Mouse (Mus musculus): ENCODE results near the gene Anks1b. TPM values are rescaled to one million over a fixed set of nuclear protein-coding genes. Genes with fewer than 3 reads are reported as not detected.

The Anks1b gene
- total RNA-seq, 2 experiments from 2014 or later = not detected

DNA sequence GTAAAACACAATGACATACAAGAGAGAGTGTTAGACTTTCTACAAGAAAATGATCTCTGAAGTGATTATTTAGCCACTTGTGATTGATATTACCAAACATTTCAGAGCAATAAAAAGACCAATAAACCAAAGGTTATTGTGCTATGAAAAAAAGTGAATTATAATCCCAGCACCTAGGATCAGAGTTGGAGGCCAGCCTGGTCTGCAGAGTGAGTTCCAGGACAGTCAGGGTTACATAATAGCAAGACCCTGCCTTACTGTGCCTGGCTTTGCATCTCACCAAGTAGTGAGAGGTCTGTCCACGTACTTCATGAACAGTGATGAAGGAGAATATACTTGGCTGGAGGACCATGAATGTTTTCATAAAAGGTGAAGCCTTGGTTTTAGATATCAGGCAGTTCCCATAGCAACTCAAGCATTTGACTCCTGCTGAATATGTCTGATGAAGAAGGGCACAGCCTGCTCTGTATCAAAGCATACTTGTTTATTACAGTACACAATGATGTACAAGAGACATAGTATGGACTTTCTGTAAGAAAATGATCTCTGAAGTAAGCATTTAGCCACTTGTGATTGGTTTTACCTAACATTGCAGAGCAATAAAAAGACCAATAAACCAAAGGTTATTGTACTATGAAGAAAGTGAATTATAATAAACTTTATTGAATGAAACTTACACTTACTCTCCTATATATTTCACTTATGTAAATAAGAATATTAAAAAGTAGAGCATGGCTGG, 484.0 kb downstream of the Anks1b start:
- ATAC-seq (ENCODE audit: poor library complexity, severe bottlenecking) = no peak

DNA sequence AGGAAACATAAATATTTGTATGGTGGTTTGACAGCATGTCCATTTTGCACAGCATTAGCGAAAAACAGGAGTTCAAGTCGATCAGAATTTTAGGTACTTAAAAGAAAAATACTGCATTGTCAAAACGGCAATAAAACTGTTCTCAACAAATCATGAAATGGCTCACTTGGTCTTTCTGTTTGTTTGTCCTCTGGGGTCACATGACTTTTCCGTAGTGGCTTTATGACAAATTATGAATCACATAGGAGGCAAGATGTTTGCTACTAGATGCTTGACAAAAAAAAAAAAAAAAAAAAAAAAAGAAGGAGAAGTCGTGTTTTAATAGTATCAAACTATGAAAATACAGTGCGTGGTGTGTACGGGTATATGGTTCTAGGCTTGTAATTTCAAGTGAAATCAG, 495.7 kb downstream of the Anks1b start:
- no peak for ATAC-seq (ENCODE audit: poor library complexity, severe bottlenecking)

DNA sequence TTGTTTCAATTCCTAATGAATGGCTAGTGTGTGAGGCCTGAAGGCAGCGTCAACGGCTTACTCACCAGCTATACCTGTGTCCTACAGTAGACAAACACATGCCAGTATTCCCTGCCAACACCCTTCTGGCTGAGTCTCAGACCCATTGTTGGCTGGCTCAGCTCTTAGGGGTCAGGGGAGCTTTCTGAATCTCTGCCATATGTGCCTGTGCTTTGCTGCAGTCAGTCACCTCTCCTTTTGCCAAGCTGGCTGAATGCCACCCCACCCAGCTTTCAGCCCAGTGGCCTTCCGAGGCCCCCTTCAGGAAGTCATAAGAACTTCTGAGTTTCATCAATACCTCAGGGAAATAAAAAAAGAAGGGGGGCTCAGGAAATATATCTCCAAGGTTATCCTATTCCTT, 497.4 kb downstream of the Anks1b start:
- ATAC-seq (ENCODE audit: poor library complexity, severe bottlenecking) = no peak

DNA sequence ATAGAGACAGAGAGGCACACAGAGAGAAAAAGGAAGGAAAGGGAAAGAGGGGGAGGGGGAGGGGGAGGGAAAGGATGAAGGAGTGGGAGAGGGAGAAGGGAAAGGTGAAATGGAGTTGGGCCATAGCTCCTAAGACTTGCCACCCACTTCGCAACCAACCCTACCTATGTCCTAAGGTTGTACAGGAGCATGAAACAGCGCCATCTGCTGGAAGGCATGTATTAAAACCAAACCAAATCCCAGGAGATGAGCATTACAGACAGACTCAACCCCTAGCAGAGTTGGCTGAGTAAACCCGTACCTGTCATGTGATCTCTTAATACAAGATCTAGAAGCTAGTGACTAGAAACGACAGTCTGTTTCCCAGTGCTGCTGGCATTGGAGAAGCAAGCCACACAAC, 500.2 kb downstream of the Anks1b start:
- peak; percentile 38; the same call in 1 of the 2 replicates for ATAC-seq (ENCODE audit: poor library complexity, severe bottlenecking)

DNA sequence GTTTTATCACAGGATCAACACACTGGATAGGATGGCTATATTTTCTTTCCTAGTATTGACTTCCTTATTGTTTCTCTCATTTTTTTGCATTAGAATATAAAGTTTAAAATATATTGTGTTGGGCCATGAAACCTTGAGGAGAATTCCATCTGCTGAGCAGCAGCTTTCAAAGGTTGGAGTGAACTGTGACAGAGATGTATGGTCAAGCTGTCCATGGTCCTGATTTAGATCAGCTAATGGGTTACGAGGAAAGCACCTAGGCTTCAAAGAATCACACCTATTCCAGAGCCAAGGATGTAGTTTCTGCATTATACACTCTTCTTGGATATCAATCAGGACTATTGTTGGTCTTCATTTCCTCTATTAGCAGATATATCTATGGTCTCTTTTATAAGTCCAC, 503.3 kb downstream of the Anks1b start:
- ATAC-seq (ENCODE audit: poor library complexity, severe bottlenecking) = no peak

DNA sequence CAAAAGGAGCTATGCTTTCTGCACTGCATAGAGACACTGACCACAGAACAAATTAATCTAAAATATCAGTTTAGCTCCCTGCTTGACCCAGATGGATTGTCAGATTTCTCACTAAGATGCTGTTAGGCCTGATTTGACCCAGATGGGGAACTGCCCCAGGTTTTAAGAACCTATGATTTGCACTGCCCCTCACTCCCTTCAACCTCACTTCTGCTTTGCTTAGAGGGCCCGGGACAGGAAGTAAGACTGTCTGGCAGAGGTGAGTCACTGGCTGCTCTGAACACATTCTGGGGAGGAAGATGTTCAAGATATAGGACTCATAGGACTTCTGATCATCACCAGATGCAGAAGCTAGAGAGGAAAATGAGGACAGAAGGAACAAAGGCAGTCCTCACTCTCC, 506.8 kb downstream of the Anks1b start:
- peak; percentile 71 for ATAC-seq (ENCODE audit: poor library complexity, severe bottlenecking)

DNA sequence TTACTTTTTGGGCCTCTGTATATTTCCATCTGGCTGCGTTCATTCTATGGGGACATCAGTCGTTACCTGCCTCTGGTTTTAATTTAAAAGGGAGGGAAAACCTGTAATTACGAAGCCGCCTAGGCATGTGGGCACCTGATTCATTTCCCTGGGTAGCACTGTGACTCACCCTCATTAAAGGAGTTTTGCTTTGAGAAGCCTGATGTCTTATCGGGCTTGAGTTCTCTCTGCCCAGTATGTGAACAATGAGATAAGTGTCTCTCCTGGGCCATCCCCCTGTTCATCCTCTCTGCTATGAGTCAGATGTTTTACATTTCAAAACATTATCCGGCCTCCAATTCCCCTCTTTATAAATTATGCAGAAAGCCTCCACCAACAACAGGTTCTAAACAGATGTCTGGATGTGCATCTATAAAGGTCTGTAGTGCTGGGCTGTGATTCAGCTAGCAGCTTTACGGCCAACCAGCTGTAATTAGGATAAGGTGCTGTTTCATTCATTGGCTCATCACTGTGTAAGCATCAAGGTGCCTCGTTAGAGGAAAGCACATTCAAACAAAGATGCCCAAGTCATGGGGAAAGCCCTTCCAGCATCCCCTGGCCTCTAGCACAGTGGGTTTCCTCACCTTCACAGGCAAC, 507.5 kb downstream of the Anks1b start:
- ATAC-seq (ENCODE audit: poor library complexity, severe bottlenecking) = no peak

DNA sequence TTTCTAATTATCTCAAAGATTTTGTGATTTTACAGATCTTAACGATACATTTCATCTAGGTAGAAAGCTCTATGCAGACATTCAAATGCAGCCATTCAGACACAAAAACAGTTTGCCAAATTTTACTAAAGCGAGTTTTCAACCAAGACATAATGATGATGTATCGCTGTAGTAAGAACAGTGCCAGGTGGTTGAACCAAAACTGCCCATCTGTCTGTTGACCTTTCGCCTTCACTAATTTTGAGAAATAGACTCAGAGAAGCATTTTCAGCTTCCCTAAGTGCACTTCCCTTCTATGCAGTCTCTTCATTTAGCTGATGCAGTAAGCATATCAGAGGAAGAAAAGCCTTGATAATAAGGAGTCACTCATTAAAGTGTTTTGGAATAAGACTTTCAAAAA, 527.1 kb downstream of the Anks1b start:
- ATAC-seq (ENCODE audit: poor library complexity, severe bottlenecking) = no peak

DNA sequence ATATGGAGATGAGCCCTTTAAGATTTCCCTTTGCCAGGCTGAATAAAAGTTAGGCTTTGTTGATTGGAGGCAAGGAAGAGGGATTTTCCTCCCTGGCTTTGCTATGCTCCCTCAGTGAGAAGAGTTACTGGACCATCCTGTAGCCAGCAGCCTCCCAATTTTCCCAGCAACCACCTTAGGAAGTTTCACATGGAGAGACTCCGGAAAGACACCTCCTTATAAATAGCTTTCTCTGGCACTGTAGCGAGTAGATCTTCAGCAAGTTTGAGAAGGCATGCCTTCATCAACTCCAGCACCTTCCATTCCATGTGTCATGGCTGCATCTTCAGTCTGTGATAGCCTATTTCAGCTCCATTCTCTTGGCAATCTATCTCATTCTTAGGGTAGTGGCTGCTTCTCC, 535.2 kb downstream of the Anks1b start:
- no peak for ATAC-seq (ENCODE audit: poor library complexity, severe bottlenecking)

DNA sequence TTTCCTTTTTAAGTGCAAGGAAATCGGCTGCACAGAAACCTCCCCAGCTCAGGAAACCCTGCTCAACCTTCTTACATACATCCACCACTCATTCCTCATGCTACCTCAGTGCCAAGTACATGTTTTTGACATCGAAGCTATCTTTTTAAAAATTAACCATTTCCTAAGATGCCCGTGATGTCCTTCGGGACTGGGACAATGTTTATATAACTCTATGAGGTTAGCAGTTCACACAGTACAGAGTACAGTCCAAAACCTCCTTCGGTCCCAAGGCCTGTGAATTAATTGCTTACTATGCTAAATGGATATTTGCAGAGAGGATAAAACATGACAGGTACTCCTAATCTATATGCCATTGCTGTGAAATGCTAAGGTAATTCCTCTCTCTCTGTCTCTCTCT, 558.2 kb downstream of the Anks1b start:
- no peak for ATAC-seq (ENCODE audit: poor library complexity, severe bottlenecking)

DNA sequence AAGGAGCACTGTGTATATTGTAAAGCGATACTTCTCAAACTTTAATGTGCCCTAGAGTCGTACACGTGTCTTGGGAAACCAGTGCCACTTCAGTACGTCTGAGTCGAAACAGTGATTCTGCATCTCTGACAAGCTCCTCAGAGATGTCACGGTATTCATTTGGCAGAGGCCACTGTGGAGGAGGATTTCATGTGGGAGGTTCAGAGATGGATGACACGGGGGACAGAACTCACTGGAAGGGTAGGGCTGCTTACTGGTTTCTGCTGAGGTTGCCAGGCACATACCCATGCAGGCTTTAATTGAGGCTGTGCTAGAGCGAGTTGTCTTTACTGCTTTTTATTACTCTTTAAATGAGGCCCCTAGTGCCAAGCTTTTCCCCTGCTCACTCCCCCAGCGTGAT, 558.7 kb downstream of the Anks1b start:
- ATAC-seq (ENCODE audit: poor library complexity, severe bottlenecking) = no peak

DNA sequence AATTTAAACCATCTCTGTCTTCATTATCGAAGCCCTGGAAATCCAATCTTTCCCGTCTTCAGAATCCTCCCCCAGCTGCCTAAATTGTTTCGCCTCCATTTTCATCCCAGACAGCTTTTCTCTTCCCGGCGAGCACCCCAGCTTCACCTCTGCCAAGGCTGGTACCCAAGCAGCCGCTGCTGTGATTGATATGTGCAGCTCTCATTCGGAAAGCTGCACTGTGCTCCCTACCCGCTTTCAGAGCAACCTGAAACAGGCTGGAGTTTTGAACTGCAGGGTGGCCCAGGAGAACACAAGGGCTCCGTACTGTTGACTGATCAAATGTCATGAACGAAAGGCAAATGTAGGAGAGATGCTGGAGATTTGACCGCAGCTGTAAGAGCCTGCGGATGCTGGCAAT, 559.2 kb downstream of the Anks1b start:
- no peak for ATAC-seq (ENCODE audit: poor library complexity, severe bottlenecking)

DNA sequence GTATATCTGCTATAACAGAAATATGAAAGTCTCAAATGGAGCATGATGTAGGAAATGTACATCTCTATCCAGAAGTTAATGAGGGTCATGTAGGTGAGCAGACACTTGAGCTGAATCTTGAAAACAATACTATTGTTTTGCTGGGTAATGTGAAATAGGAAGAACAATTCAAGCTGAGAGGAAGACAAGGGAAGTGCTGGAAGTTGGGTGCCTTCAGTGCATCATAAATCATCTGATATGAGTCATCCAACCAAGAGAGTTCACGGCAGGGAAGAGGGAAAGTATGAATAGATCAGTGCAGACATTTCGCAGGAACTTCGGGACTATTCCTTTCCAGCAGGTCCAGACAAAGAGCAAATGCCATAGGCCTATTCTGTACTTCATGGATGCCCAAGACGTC, 567.7 kb downstream of the Anks1b start:
- ATAC-seq (ENCODE audit: poor library complexity, severe bottlenecking) = no peak

DNA sequence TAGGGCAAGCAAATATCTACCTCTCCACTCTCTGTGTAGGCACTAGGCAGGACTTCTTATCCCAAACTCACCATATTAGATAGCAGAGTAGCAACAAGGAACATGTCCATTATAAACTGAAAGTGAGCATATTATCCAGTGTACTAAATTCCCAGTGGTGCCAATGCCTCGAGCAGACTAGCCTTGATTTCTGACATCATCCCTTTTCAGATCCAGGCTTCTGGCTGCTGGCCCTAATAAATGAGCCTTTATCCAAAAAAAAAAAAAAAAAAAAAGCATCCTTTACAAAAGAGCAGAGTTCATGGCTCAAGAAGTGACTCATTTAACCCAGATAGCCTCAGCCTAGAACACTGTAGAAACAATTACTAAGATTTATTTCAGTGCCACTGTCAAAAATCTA, 568.3 kb downstream of the Anks1b start:
- no peak for ATAC-seq (ENCODE audit: poor library complexity, severe bottlenecking)

DNA sequence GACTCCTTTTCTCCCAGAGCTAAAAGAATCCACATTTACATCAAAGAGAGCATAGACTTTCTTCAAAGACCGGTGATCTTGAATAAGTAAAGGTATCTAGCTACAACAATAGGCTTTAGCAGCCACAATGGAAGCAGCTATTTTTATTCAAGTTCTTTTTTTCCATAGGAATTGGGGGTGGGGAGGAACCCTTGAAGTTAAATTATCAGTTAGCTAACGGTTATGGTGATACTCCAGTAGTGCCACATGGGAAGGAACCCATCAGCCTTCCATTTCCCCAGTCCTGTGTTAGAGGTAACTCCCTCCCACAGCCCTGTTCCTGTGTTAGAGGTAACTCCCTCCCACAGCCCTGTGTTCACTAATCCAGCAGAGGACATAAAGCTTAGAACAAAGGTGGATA, 591.6 kb downstream of the Anks1b start:
- ATAC-seq (ENCODE audit: poor library complexity, severe bottlenecking) = no peak

DNA sequence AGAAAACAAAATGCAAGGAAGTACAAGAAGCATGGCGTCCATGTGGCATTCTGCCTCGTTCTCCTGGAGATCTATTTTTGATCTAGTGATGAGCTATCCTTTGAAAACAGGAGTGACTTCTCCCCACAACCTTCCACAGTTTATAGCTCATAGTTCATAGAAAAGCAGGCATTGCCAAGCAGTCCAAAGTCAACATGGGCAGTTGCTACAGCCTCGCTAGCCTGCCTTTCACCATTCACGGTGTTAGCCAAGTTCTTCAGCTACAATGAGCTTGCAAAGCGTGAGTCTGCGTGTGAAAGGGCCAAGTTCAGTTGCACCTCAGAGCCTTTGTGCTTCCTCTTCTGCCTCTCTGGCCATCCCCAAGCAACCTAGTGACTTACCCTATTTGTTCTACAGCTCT, 592.1 kb downstream of the Anks1b start:
- no peak for ATAC-seq (ENCODE audit: poor library complexity, severe bottlenecking)

DNA sequence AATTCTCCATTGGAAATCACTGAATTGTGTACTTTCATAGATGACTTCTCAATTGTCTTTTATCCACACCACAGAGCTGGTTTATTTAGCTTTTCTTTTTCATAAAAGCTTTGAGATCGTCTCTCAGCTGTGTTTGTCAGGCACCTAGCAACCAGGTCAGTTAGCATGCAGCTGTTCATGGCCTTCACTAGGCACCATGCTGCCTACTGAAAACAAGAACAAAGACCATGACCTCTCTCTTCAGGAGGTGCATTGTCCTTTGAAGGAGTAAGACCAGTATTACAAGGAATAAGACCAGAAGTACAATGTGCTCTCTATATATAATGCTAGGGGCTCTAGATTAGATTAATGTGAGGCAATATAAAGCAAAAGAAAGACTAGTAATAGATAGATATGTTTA, 594.2 kb downstream of the Anks1b start:
- ATAC-seq (ENCODE audit: poor library complexity, severe bottlenecking) = no peak

DNA sequence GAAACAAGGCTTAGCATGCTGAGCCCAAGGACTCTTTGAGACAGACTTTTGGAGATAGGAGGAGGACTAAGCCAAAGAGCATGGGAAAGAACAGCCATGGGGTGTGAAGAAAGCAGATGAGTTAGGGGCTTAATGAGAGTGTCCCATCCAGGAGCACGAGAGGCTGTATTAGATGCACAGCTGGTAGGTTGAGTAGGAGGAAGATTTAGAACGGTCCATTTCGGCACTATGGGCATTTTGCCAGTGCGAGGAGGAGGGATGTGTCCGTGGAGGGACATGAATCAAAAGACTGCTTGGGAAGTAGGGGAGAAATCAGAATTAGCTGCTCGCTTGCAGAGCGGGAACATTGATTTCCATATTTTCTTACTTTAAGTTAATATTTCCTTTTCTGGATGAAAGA, 620.1 kb downstream of the Anks1b start:
- no peak for ATAC-seq (ENCODE audit: poor library complexity, severe bottlenecking)

DNA sequence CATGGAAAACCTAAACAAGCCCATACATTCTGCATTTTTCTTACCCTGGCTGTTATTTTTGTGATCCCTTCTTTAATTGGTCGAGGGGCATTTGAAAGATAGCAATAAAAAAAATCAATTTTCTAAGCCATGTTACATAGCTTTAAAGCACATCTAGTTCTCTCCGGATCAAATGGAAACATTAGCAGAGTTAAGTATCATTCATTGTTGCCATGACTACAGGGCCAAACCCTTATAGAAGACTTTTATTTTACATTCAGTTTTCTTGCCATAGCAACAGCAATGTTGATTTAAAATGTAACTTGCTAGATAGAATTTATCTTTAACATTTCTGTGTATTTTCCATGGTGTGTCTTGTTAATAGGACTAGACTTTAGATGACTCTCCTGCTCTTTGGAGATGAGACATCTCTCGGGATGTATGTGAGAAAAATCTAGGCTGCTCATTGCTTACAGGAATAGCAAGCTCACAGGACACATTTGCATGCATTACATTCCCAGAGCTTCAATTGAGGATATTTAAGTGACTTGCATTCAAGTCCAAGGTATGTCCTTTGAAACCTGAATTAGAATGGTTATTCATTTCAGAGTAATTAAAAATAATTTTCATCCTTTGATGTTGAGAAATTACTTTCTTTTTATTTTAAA, 620.8 kb downstream of the Anks1b start:
- no peak for ATAC-seq (ENCODE audit: poor library complexity, severe bottlenecking)

DNA sequence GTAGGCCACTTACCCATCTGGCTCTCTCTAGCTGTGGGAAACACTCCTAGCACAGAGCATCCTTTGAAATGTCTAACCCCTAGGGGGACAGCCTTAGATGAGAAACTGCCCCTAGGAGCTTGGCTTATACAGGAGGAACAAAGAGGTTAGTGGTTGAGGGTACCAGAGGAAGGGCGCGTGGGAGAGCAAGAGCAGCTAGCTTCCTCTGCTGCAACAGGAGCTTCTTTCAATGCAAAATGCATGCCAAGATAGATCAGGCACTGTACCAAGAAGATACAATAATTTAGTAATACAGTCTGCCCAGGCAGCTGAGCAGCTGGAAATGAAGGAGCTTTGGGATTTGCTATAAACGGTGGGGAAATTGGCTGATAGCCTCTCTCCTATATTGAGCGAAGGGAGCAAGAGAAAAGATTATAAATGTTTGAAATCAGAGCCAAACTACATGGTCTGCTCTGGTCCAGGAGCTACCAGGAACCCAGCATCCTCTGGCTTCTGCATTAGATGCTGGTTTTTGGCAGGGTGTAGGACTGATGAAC, 621.7 kb downstream of the Anks1b start:
- ATAC-seq (ENCODE audit: poor library complexity, severe bottlenecking) = no peak

DNA sequence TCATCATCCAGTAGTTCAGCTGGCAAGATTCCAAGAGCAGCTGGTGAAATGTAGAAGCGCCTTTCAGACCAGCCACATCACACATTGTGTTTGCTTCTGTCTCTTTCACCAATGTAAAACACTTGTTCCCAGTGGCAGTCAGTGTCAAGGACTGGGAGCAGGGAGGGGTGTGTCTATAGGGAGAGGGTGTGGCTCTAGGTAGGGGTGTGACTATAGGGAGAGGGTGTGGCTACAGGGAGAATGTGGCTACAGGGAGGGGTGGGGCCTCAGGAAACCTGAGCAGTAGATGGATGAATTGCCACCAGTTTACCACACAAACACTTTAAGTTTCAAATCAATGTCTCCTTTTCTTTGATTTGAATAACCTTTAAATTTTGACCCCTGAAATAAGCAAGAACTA, 634.3 kb downstream of the Anks1b start:
- no peak for ATAC-seq (ENCODE audit: poor library complexity, severe bottlenecking)

DNA sequence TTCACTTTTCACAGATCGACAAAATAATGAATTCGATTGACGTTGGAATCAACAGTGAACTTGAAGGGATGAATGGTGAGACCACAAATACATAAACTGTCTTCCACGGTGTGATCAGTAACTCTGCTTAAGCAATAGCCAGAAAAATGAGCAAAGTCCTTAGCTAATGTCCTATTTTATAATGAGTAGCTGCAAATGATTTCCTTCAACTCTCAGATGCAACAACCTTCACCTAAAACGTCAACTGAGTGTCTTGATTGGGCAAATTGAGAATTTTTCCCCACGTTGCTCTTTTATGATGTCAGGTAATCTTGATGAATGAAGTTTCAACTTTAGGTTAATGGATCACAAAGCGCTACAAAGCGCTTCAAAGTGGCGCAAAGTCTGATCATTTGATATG, 639.5 kb downstream of the Anks1b start:
- no peak for ATAC-seq (ENCODE audit: poor library complexity, severe bottlenecking)

Data from megakaryocyte, adult 5-6 weeks (primary cell).